Mouse (Mus musculus) induced T-regulatory cell, adult 2 months (primary cell): ENCODE data around the gene Fbxl17.

ENCODE experiments used
- DNase-seq: peaks from one replicate; pipeline ENCODE4 v3.0.0-alpha.2; 2012; ENCODE audit warnings: low read depth

Gene Fbxl17

GRCm38 (mm10) chr17:63402741-63403681 is 96.8 kb downstream of the Fbxl17 start:
- peak; percentile 51 for DNase-seq

GRCm38 (mm10) chr17:63402170-63402569 is 97.6 kb downstream of the Fbxl17 start:
- peak; percentile 26 for DNase-seq

- no peak for DNase-seq
Observed at GRCm38 (mm10) chr17:63400640-63401039, 99.2 kb downstream of the Fbxl17 start.

- no peak for DNase-seq
Observed at GRCm38 (mm10) chr17:63399816-63400215, 100.0 kb downstream of the Fbxl17 start.

- no peak for DNase-seq
Observed at GRCm38 (mm10) chr17:63391506-63391905, 108.3 kb downstream of the Fbxl17 start.

- DNase-seq = no peak
Observed at GRCm38 (mm10) chr17:63390951-63391350, 108.9 kb downstream of the Fbxl17 start.

- DNase-seq = no peak
Observed at GRCm38 (mm10) chr17:63370977-63371376, 128.8 kb downstream of the Fbxl17 start.

- DNase-seq = no peak
Observed at GRCm38 (mm10) chr17:63369631-63370310, 130.0 kb downstream of the Fbxl17 start.

GRCm38 (mm10) chr17:63367476-63367875 is 132.3 kb downstream of the Fbxl17 start:
- DNase-seq = no peak

GRCm38 (mm10) chr17:63366045-63366444 is 133.8 kb downstream of the Fbxl17 start:
- DNase-seq = no peak

GRCm38 (mm10) chr17:63364605-63365004 is 135.2 kb downstream of the Fbxl17 start:
- no peak for DNase-seq

- DNase-seq = peak; percentile 23
Observed at GRCm38 (mm10) chr17:63362196-63362595, 137.6 kb downstream of the Fbxl17 start.

- no peak for DNase-seq
Observed at GRCm38 (mm10) chr17:63361679-63362078, 138.1 kb downstream of the Fbxl17 start.

GRCm38 (mm10) chr17:63358837-63359236 is 141.0 kb downstream of the Fbxl17 start:
- no peak for DNase-seq

GRCm38 (mm10) chr17:63356202-63356601 is 143.6 kb downstream of the Fbxl17 start:
- DNase-seq = no peak

GRCm38 (mm10) chr17:63352634-63353195 is 147.1 kb downstream of the Fbxl17 start:
- DNase-seq = no peak

- no peak for DNase-seq
Observed at GRCm38 (mm10) chr17:63351682-63352081, 148.1 kb downstream of the Fbxl17 start.

GRCm38 (mm10) chr17:63350876-63351509 is 148.8 kb downstream of the Fbxl17 start:
- DNase-seq = no peak

GRCm38 (mm10) chr17:63344101-63344500 is 155.7 kb downstream of the Fbxl17 start:
- no peak for DNase-seq

GRCm38 (mm10) chr17:63343076-63343475 is 156.7 kb downstream of the Fbxl17 start:
- no peak for DNase-seq

- no peak for DNase-seq
Observed at GRCm38 (mm10) chr17:63342440-63342839, 157.4 kb downstream of the Fbxl17 start.

GRCm38 (mm10) chr17:63341203-63341602 is 158.6 kb downstream of the Fbxl17 start:
- no peak for DNase-seq
